Mouse (Mus musculus) naive thymus-derived CD4-positive, alpha-beta T cell, adult 5 months (primary cell): ENCODE measurements around the gene Nol12. TPM values are rescaled to one million over a fixed set of nuclear protein-coding genes. Genes with fewer than 3 reads are reported as not detected.

Experiments used
- polyA plus RNA-seq: library from polyadenylated mRNA; unstranded; fragments of 100-300 nt; shearing (Covaris generic); gene quantifications from one replicate; pipeline ENCODE4 v1.2.1, GENCODE M21; 2017

Nol12 gene
- 31.9 TPM for polyA plus RNA-seq

GRCm38 (mm10) chr15:78934784-78935320 is at the start of gene Nol12:
Gene Nol12, plus strand, starts transcription at chr15:78934933.

GRCm38 (mm10) chr15:78899409-78899739 is 35.4 kb upstream of the Nol12 start, which contains the start of gene Gm49510:
Gene Gm49510, plus strand, starts transcription at chr15:78899667.

GRCm38 (mm10) chr15:78899740-78900584 is 34.8 kb upstream of the Nol12 start, which contains the start of gene Sh3bp1:
Gene Sh3bp1, plus strand, starts transcription at chr15:78899768.

GRCm38 (mm10) chr15:78913632-78914090 is 21.1 kb upstream of the Nol12 start, which contains the start of gene Pdxp:
Gene Pdxp, plus strand, starts transcription at chr15:78913919.

GRCm38 (mm10) chr15:78926021-78926919 is 8.5 kb upstream of the Nol12 start, which contains the start of gene Lgals1:
Gene Lgals1, plus strand, starts transcription at chr15:78926725.

GRCm38 (mm10) chr15:78947657-78948056 is 12.9 kb downstream of the Nol12 start, which contains the start of gene Triobp:
Gene Triobp, plus strand, starts transcription at chr15:78947724.

Other genes starting within 250 kb of the Nol12 start
- not detected for gene Elfn2, start 216.2 kb upstream of the Nol12 start, polyA plus RNA-seq
- 120 TPM for gene Mfng, start 161.5 kb upstream of the Nol12 start, polyA plus RNA-seq
- 0.26 TPM for gene Card10, start 131.9 kb upstream of the Nol12 start, polyA plus RNA-seq
- 0.14 TPM for gene Cdc42ep1, start 92.3 kb upstream of the Nol12 start, polyA plus RNA-seq
- not detected for gene Lgals2, start 79.4 kb upstream of the Nol12 start, polyA plus RNA-seq
- gene Gga1, start 57.7 kb upstream of the Nol12 start, polyA plus RNA-seq: 76.2 TPM
- gene Gm49510, start 35.3 kb upstream of the Nol12 start, polyA plus RNA-seq: 1.9 TPM
- 194 TPM for gene Sh3bp1, start 35.2 kb upstream of the Nol12 start, polyA plus RNA-seq
- 10.2 TPM for gene Pdxp, start 21.0 kb upstream of the Nol12 start, polyA plus RNA-seq
- 102 TPM for gene Lgals1, start 8.2 kb upstream of the Nol12 start, polyA plus RNA-seq
- 51.9 TPM for gene Triobp, start 12.8 kb downstream of the Nol12 start, polyA plus RNA-seq
- gene H1f0, start 93.5 kb downstream of the Nol12 start, polyA plus RNA-seq: 11.4 TPM
- gene Galr3, start 107.0 kb downstream of the Nol12 start, polyA plus RNA-seq: not detected
- 51.8 TPM for gene Ankrd54, start 128.0 kb downstream of the Nol12 start, polyA plus RNA-seq
- gene Eif3l, start 140.2 kb downstream of the Nol12 start, polyA plus RNA-seq: 113 TPM
- gene Micall1, start 174.0 kb downstream of the Nol12 start, polyA plus RNA-seq: 46.2 TPM
- 84.0 TPM for gene Polr2f, start 206.1 kb downstream of the Nol12 start, polyA plus RNA-seq
- gene 1700088E04Rik, start 206.3 kb downstream of the Nol12 start, polyA plus RNA-seq: 1.6 TPM
- not detected for gene Sox10, start 230.3 kb downstream of the Nol12 start, polyA plus RNA-seq